Mouse (Mus musculus) bone marrow macrophage, adult 2 months (primary cell): ENCODE data around the gene Luc7l3.

ENCODE experiments used
- CTCF ChIP-seq: IDR thresholded peaks from 2 replicates; pipeline ENCODE4 v1.5.1; 2012; ENCODE audit warnings: low read depth, mild to moderate bottlenecking, low read length, moderate library complexity
- POLR2A ChIP-seq: IDR thresholded peaks from 2 replicates; pipeline ENCODE4 v1.6.1; 2012; ENCODE audit warnings: mild to moderate bottlenecking, low read depth, low read length, borderline replicate concordance

GRCm38 (mm10) chr11:94338347-94338746 is 16.6 kb upstream of the Luc7l3 start:
- TF ChIP-seq POLR2A (no peak), CTCF (no peak)
